Mouse (Mus musculus) intestine, embryonic 14.5 days (tissue): ENCODE data around the gene Prkag2. TPM values are rescaled to one million over a fixed set of nuclear protein-coding genes. Genes with fewer than 3 reads are reported as not detected.

Experiments used
- ATAC-seq: fragments of 200-750 bp; cut with Nextera tagmentation; replicated peaks from 2 replicates; pipeline ENCODE4 v1.8.0; 2017; ENCODE audit warnings: low read depth, moderate number of reproducible peaks, moderate TSS enrichment, moderate library complexity; ENCODE audit not compliant: low FRiP score, low TSS enrichment
- DNase-seq: peaks from one replicate; pipeline ENCODE4 v3.0.0-alpha.2; 2018; ENCODE audit warnings: low spot score
- H3K27ac ChIP-seq: fragments of 300-500 bp; sonication (generic); 2 replicates; pipeline ENCODE4 v1.5.1; 2014; ENCODE audit warnings: low read depth, mild to moderate bottlenecking, control low read depth
- H3K27me3 ChIP-seq: fragments of 300-500 bp; sonication (generic); replicated peaks from 2 replicates; pipeline ENCODE4 v1.6.1; 2014; ENCODE audit warnings: low read length, control low read depth; ENCODE audit not compliant: control insufficient read depth, insufficient read depth
- H3K36me3 ChIP-seq: fragments of 300-500 bp; sonication (generic); 2 replicates; pipeline ENCODE4 v1.6.1; 2014; ENCODE audit warnings: low read length, control low read depth; ENCODE audit not compliant: control insufficient read depth, insufficient read depth
- H3K4me1 ChIP-seq: fragments of 300-500 bp; sonication (generic); replicated peaks from 2 replicates; pipeline ENCODE4 v1.6.1; 2014; ENCODE audit warnings: low read length, control low read depth, mixed read lengths; ENCODE audit not compliant: control insufficient read depth, insufficient read depth
- H3K4me2 ChIP-seq: fragments of 300-500 bp; sonication (generic); 2 replicates; pipeline ENCODE4 v1.6.1; 2014; ENCODE audit warnings: low read length
- H3K4me3 ChIP-seq: fragments of 300-500 bp; sonication (generic); 2 replicates; pipeline ENCODE4 v1.5.1; 2014; ENCODE audit warnings: low read depth, low read length, control low read depth, mixed read lengths
- H3K9ac ChIP-seq: fragments of 300-500 bp; sonication (generic); 2 replicates; pipeline ENCODE4 v1.6.1; 2014; ENCODE audit warnings: mild to moderate bottlenecking, low read length
- H3K9me3 ChIP-seq: fragments of 300-500 bp; sonication (generic); 2 replicates; pipeline ENCODE4 v1.6.1; 2016; ENCODE audit warnings: low read length, control low read depth; ENCODE audit not compliant: control insufficient read depth
- WGBS: fragments of 180-500 bp; shearing (Covaris S2); extraction: QIAGEN DNeasy Blood & Tissue Kit; methylation state at CpG from one replicate; pipeline ENCODE4 v1.1.7; 2014; 5-methylcytosine and 5-hydroxymethylcytosine counted together
- polyA plus RNA-seq: library from polyadenylated mRNA; unstranded; fragments of >200 nt; fragmentation: Nextera tagmentation; extraction: Ambion mirVana; gene quantifications from 2 replicates; pipeline ENCODE4 v1.2.1, GENCODE M21; 2014

The Prkag2 gene
- polyA plus RNA-seq, 1 experiment from 2014 or later = 52.1 TPM

GRCm38 (mm10) chr5:24931578-24932185 is 168.8 kb downstream of the Prkag2 start:
- H3K9ac ChIP-seq = no peak overlapping the region
- H3K4me2 ChIP-seq = no peak overlapping the region
- no peaks in the 10 kb centered on the region for H3K27me3 ChIP-seq
- WGBS = 83% methylated on average over 10 of the region's 10 CpGs
- ATAC-seq (no peak), DNase-seq (peak; percentile 53)
- H3K36me3 ChIP-seq = no peaks in the 10 kb centered on the region
- peak overlapping the region; percentile 27; the same call in 1 of the 2 replicates for H3K27ac ChIP-seq
- peaks cover 3% of the 10 kb centered on the region; the same call in 1 of the 2 replicates for H3K9me3 ChIP-seq
- H3K4me3 ChIP-seq = no peak overlapping the region
- no peaks in the 10 kb centered on the region for H3K4me1 ChIP-seq

- H3K4me1 ChIP-seq = no peaks in the 10 kb centered on the region
- ATAC-seq = no peak
- H3K4me3 ChIP-seq = no peak overlapping the region
- no peak overlapping the region for H3K4me2 ChIP-seq
- H3K36me3 ChIP-seq = no peaks in the 10 kb centered on the region
- peak overlapping the region; percentile 27; the same call in 1 of the 2 replicates for H3K27ac ChIP-seq
- no peak overlapping the region for H3K9ac ChIP-seq
- 67% methylated on average over 8 of the region's 8 CpGs for WGBS
- H3K27me3 ChIP-seq = no peaks in the 10 kb centered on the region
- H3K9me3 ChIP-seq = peaks cover 3% of the 10 kb centered on the region; the same call in 1 of the 2 replicates
- DNase-seq = peak; percentile 56
These were observed 169.4 kb downstream of the Prkag2 start for GRCm38 (mm10) chr5:24930831-24931577.

- H3K4me2 ChIP-seq = no peak overlapping the region
- H3K36me3 ChIP-seq = no peaks in the 10 kb centered on the region
- H3K9ac ChIP-seq = no peak overlapping the region
- peaks cover 1% of the 10 kb centered on the region; the same call in 1 of the 2 replicates for H3K9me3 ChIP-seq
- DNase-seq (no peak), ATAC-seq (no peak)
- WGBS = 93% methylated on average over 4 of the region's 4 CpGs
- no peak overlapping the region for H3K27ac ChIP-seq
- H3K4me3 ChIP-seq = no peak overlapping the region
- H3K4me1 ChIP-seq = no peaks in the 10 kb centered on the region
- no peaks in the 10 kb centered on the region for H3K27me3 ChIP-seq
These were observed 171.6 kb downstream of the Prkag2 start for GRCm38 (mm10) chr5:24928816-24929215.

GRCm38 (mm10) chr5:24927706-24928105 is 172.7 kb downstream of the Prkag2 start:
- H3K36me3 ChIP-seq = no peaks in the 10 kb centered on the region
- DNase-seq (no peak), ATAC-seq (no peak)
- H3K27ac ChIP-seq = no peak overlapping the region
- H3K27me3 ChIP-seq = no peaks in the 10 kb centered on the region
- no peak overlapping the region for H3K4me3 ChIP-seq
- no peaks in the 10 kb centered on the region for H3K9me3 ChIP-seq
- H3K9ac ChIP-seq = no peak overlapping the region
- no peak overlapping the region for H3K4me2 ChIP-seq
- WGBS = 26% methylated on average over 8 of the region's 8 CpGs
- no peaks in the 10 kb centered on the region for H3K4me1 ChIP-seq

- Histone ChIP-seq H3K4me2 (no peak overlapping the region), H3K4me1 (no peaks in the 10 kb centered on the region; the same call in 1 of the 2 replicates), H3K27me3 (no peaks in the 10 kb centered on the region), H3K36me3 (no peaks in the 10 kb centered on the region), H3K9me3 (no peaks in the 10 kb centered on the region), H3K4me3 (no peak overlapping the region), H3K27ac (peak overlapping the region; percentile 25; the same call in 1 of the 2 replicates), H3K9ac (no peak overlapping the region)
- 75% methylated on average over 1 of the region's 1 CpGs for WGBS
- DNase-seq (peak; percentile 72), ATAC-seq (peak; percentile 77)
These were observed 181.3 kb downstream of the Prkag2 start for GRCm38 (mm10) chr5:24919155-24919554.

GRCm38 (mm10) chr5:24916511-24916910 is 183.9 kb downstream of the Prkag2 start:
- 75% methylated on average over 4 of the region's 4 CpGs for WGBS
- DNase-seq = no peak
- H3K4me3 ChIP-seq = no peak overlapping the region
- no peaks in the 10 kb centered on the region; the same call in 1 of the 2 replicates for H3K4me1 ChIP-seq
- no peak overlapping the region for H3K27ac ChIP-seq
- ATAC-seq = no peak
- no peaks in the 10 kb centered on the region for H3K27me3 ChIP-seq
- no peak overlapping the region for H3K4me2 ChIP-seq
- no peak overlapping the region for H3K9ac ChIP-seq
- no peaks in the 10 kb centered on the region for H3K36me3 ChIP-seq
- no peaks in the 10 kb centered on the region for H3K9me3 ChIP-seq

- no peak overlapping the region for H3K27ac ChIP-seq
- H3K4me3 ChIP-seq = no peak overlapping the region
- ATAC-seq = no peak
- no peaks in the 10 kb centered on the region for H3K27me3 ChIP-seq
- H3K4me2 ChIP-seq = no peak overlapping the region
- no peaks in the 10 kb centered on the region for H3K36me3 ChIP-seq
- no peaks in the 10 kb centered on the region; the same call in 1 of the 2 replicates for H3K4me1 ChIP-seq
- no peaks in the 10 kb centered on the region for H3K9me3 ChIP-seq
- H3K9ac ChIP-seq = no peak overlapping the region
- no peak for DNase-seq
- WGBS = 66% methylated on average over 5 of the region's 5 CpGs
These were observed 185.3 kb downstream of the Prkag2 start for GRCm38 (mm10) chr5:24915119-24915518.

GRCm38 (mm10) chr5:24913656-24914055 is 186.8 kb downstream of the Prkag2 start:
- 80% methylated on average over 6 of the region's 6 CpGs for WGBS
- ATAC-seq = no peak

More at GRCm38 (mm10) chr5:24913656-24914055, 186.8 kb downstream of the Prkag2 start:
- no peak for DNase-seq
- no peaks in the 10 kb centered on the region; the same call in 1 of the 2 replicates for H3K4me1 ChIP-seq
- no peaks in the 10 kb centered on the region for H3K36me3 ChIP-seq
- no peak overlapping the region for H3K27ac ChIP-seq
- H3K4me2 ChIP-seq = no peak overlapping the region
- no peak overlapping the region for H3K9ac ChIP-seq
- H3K4me3 ChIP-seq = no peak overlapping the region
- H3K27me3 ChIP-seq = no peaks in the 10 kb centered on the region
- H3K9me3 ChIP-seq = no peaks in the 10 kb centered on the region
